Mouse (Mus musculus) kidney, postnatal 0 days (tissue): Measurements from ENCODE around the gene Rps6kc1. TPM values are rescaled to one million over a fixed set of nuclear protein-coding genes. Genes with fewer than 3 reads are reported as not detected.

Source experiments
- ATAC-seq: fragments of 200-750 bp; cut with Nextera tagmentation; replicated peaks from 2 replicates; pipeline ENCODE4 v1.8.0; 2017; ENCODE audit warnings: low read depth, moderate number of reproducible peaks, moderate TSS enrichment, moderate library complexity; ENCODE audit not compliant: low FRiP score
- DNase-seq: peaks from one replicate; pipeline ENCODE4 v3.0.0-alpha.2; 2016; ENCODE audit warnings: low spot score
- H3K27ac ChIP-seq: fragments of 300-500 bp; sonication (generic); 2 replicates; pipeline ENCODE4 v1.5.1; 2014; ENCODE audit warnings: mild to moderate bottlenecking
- H3K27me3 ChIP-seq: fragments of 300-500 bp; sonication (generic); 2 replicates; pipeline ENCODE4 v1.6.1; 2014; ENCODE audit warnings: low read length, mixed read lengths; ENCODE audit not compliant: insufficient read depth
- H3K36me3 ChIP-seq: fragments of 300-500 bp; sonication (generic); 2 replicates; pipeline ENCODE4 v1.6.1; 2014; ENCODE audit warnings: low read length, mixed read lengths; ENCODE audit not compliant: insufficient read depth
- H3K4me1 ChIP-seq: fragments of 300-500 bp; sonication (generic); replicated peaks from 2 replicates; pipeline ENCODE4 v1.6.1; 2014; ENCODE audit warnings: antibody characterized with exemption, low read length, mixed read lengths; ENCODE audit not compliant: insufficient read depth
- H3K4me2 ChIP-seq: fragments of 300-500 bp; sonication (generic); 2 replicates; pipeline ENCODE4 v1.6.1; 2014; ENCODE audit warnings: mild to moderate bottlenecking, low read length, moderate library complexity, mixed read lengths
- H3K4me3 ChIP-seq: fragments of 300-500 bp; sonication (generic); replicated peaks from 2 replicates; pipeline ENCODE4 v1.5.1; 2014; ENCODE audit warnings: low read depth, low read length
- H3K9ac ChIP-seq: fragments of 300-500 bp; sonication (generic); 2 replicates; pipeline ENCODE4 v1.6.1; 2014; ENCODE audit warnings: low read depth, low read length
- H3K9me3 ChIP-seq: fragments of 300-500 bp; sonication (generic); replicated peaks from 2 replicates; pipeline ENCODE4 v1.6.1; 2016; ENCODE audit warnings: low read length, inconsistent platforms, mixed read lengths
- CTCF ChIP-seq: IDR thresholded peaks from 2 replicates; pipeline ENCODE4 v1.5.1; 2016; ENCODE audit warnings: antibody characterized with exemption, low read depth, mild to moderate bottlenecking, moderate library complexity
- WGBS: fragments of 180-500 bp; shearing (Covaris S2); extraction: QIAGEN DNeasy Blood & Tissue Kit; methylation state at CpG from one replicate; pipeline ENCODE4 v1.1.7; 2014; 5-methylcytosine and 5-hydroxymethylcytosine counted together
- polyA plus RNA-seq: library from polyadenylated mRNA; unstranded; fragments of >200 nt; fragmentation: Nextera tagmentation; extraction: Ambion mirVana; gene quantifications from 2 replicates; pipeline ENCODE4 v1.2.1, GENCODE M21; 2015

Gene Rps6kc1
- 9.4 and 10.2 TPM in 2 replicates for polyA plus RNA-seq

DNA sequence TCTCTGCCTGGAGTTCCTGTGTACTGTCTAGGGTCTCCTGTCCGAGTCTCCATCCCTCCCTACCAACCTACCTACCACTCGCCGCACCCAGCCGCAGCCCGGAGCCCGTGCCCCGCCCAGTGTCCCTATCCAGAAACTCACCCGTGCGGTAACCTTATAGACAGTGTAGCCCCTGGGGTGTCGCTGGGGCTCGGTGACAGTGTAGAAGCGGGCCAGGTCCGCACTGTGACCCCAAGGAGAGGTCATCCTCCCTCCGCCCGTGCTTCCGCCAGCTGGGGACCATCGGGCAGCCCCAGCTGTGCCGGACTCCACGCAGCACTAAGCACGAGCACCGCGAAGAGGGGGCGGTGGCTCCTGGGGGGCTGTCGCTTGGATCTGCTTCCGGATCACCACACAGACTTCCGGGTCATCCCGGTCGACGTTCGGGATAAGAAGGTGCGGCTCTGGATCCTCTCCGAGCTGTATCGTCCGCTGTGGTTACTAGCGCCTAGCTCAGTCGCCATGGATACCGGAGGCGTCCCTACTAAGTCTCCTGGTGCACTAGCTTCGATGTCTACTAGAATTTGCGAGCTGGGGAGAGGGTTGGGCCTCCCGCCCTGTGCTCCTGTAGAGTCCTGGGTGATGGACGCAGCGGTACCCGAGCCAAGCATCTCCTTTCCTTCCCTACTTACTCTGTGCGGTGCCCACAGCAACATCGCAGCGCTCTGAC is at the start of gene Rps6kc1:
TSS of gene Rps6kc1 (minus strand) at position 356 of the 709 bp plus-strand sequence.
- 0 out of 2 replicates have a peak, but pooled peaks cover 5% of the 10 kb centered on the region for H3K4me1 ChIP-seq
- H3K27me3 ChIP-seq, result no peaks in the 10 kb centered on the region
- DNase-seq, result peak; percentile 85
- H3K9me3 ChIP-seq, result no peaks in the 10 kb centered on the region
- under 1% methylated on average over 47 of the region's 47 CpGs for WGBS
- TF ChIP-seq CTCF, result no peak
- H3K27ac ChIP-seq, result peak within 1 kb of the TSS; percentile 54
- ATAC-seq, result peak; percentile 94
- no peaks in the 10 kb centered on the region for H3K36me3 ChIP-seq
- peak within 1 kb of the TSS; percentile 65 for H3K9ac ChIP-seq
- H3K4me2 ChIP-seq, result peak within 1 kb of the TSS; percentile 95
- H3K4me3 ChIP-seq, result peak within 1 kb of the TSS; percentile 77

GRCm38 (mm10) chr1:190958821-190959220 is 47.3 kb upstream of the Rps6kc1 start:
- H3K9me3 ChIP-seq, result no peaks in the 10 kb centered on the region
- no peak for TF ChIP-seq CTCF
- DNase-seq, result no peak
- no peak overlapping the region for H3K9ac ChIP-seq
- H3K27me3 ChIP-seq, result no peaks in the 10 kb centered on the region
- H3K27ac ChIP-seq, result no peak overlapping the region
- ATAC-seq, result no peak
- H3K4me3 ChIP-seq, result no peak overlapping the region
- H3K4me2 ChIP-seq, result no peak overlapping the region
- 77% methylated on average over 5 of the region's 5 CpGs for WGBS
- no peaks in the 10 kb centered on the region for H3K4me1 ChIP-seq
- 0 out of 2 replicates have a peak, but pooled peaks cover 4% of the 10 kb centered on the region for H3K36me3 ChIP-seq

DNA sequence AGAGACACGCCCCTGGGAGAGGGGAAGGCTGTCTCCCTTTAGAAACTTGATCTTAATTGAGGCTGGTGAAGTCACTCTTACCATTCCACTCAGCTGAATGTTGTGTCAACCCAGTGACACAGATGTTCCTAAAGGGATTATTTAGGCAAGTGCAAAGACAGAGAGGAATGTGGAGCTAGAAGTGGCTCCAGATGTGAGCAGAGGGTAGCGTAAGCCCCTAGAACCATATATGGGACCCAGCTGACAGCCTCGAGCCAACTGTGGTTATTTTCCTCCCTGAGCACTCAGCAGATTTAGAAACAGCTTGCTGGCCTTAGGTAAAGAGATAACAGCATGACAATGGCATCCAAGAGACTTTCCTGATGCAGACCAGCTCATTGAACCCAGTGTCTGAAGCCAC is 41.4 kb upstream of the Rps6kc1 start:
- H3K27ac ChIP-seq, result no peak overlapping the region
- no peak for TF ChIP-seq CTCF
- no peaks in the 10 kb centered on the region for H3K9me3 ChIP-seq
- 74% methylated on average over 3 of the region's 3 CpGs for WGBS
- no peaks in the 10 kb centered on the region for H3K27me3 ChIP-seq
- no peak for DNase-seq
- H3K9ac ChIP-seq, result no peak overlapping the region
- no peaks in the 10 kb centered on the region for H3K4me1 ChIP-seq
- H3K4me3 ChIP-seq, result no peak overlapping the region
- H3K36me3 ChIP-seq, result peaks cover 12% of the 10 kb centered on the region; the same call in 1 of the 2 replicates
- no peak overlapping the region for H3K4me2 ChIP-seq
- ATAC-seq, result no peak

DNA sequence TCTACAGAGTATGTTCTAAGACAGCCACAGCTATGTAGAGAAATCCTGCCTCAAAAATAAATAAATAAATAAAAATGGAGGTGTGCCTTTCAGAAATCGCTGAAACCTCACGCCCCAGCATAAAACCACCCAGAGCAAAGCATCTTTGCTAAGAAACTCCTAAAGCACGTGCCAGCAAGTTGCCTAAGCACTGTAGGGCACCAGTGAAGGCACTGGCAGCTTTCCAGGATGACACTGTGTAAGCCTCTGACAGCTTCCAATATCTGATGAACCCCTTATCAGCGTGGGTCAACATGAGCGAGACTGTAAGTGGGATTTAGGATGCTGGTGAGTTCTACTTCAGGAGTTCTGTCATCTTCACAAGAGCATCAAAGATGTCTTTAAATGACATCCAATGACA is 39.4 kb upstream of the Rps6kc1 start:
- Histone ChIP-seq H3K27ac (no peak overlapping the region), H3K27me3 (no peaks in the 10 kb centered on the region), H3K36me3 (peaks cover 13% of the 10 kb centered on the region; the same call in 1 of the 2 replicates), H3K4me2 (no peak overlapping the region), H3K9me3 (no peaks in the 10 kb centered on the region), H3K4me1 (no peaks in the 10 kb centered on the region), H3K4me3 (no peak overlapping the region), H3K9ac (no peak overlapping the region)
- no peak for DNase-seq
- no peak for ATAC-seq
- no peak for TF ChIP-seq CTCF
- 89% methylated on average over 5 of the region's 5 CpGs for WGBS

- DNase-seq, result no peak
- H3K36me3 ChIP-seq, result peaks cover 29% of the 10 kb centered on the region
These were observed 37.3 kb upstream of the Rps6kc1 start for GRCm38 (mm10) chr1:190948846-190949245.

DNA sequence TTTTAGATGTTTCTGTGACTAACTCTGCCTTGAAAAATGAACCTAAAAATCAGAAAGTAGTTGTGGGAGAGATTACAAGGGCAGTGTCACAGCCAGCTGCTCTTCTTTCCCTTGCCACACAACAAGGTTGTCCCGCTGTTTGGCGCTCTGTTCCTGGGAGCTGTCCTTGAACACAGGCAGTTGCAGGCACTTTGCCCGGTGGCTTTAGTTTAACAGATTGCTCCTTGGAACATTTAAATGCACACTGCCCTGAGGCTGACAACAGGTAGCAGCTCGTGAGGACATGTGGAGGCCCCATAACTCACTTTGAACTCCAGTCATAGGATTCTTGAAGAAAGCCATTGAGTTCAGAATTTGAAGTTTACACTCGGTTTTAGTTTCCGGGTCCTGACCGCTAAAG is 36.9 kb upstream of the Rps6kc1 start:
- H3K4me1 ChIP-seq, result no peaks in the 10 kb centered on the region
- TF ChIP-seq CTCF, result no peak
- no peaks in the 10 kb centered on the region for H3K27me3 ChIP-seq
- H3K36me3 ChIP-seq, result peaks cover 32% of the 10 kb centered on the region
- no peak overlapping the region for H3K4me2 ChIP-seq
- DNase-seq, result no peak
- 58% methylated on average over 7 of the region's 7 CpGs for WGBS
- no peak overlapping the region for H3K27ac ChIP-seq
- no peak for ATAC-seq
- no peaks in the 10 kb centered on the region for H3K9me3 ChIP-seq
- no peak overlapping the region for H3K4me3 ChIP-seq
- H3K9ac ChIP-seq, result no peak overlapping the region

More at GRCm38 (mm10) chr1:190948846-190949245, 37.3 kb upstream of the Rps6kc1 start:
- no peak for TF ChIP-seq CTCF
- Histone ChIP-seq H3K27me3 (no peaks in the 10 kb centered on the region), H3K4me2 (no peak overlapping the region), H3K9me3 (no peaks in the 10 kb centered on the region), H3K27ac (no peak overlapping the region), H3K9ac (no peak overlapping the region), H3K4me1 (no peaks in the 10 kb centered on the region), H3K4me3 (no peak overlapping the region)
- no peak; the same call in 1 of the 2 replicates for ATAC-seq
- 73% methylated on average over 17 of the region's 17 CpGs for WGBS
